Mouse (Mus musculus) left cerebral cortex, adult 18-20 months (tissue): ENCODE measurements around the gene Ptpn14. TPM values are rescaled to one million over a fixed set of nuclear protein-coding genes. Genes with fewer than 3 reads are reported as not detected.

Source experiments
- total RNA-seq, 2 experiments: library from RNA; stranded (reverse); gene quantifications; 2 replicates each; pipeline ENCODE4 v1.2.3; 2021

The Ptpn14 gene
- total RNA-seq, 2 experiments from 2014 or later = 12.8 to 14.8 TPM

Other genes starting within 250 kb of the Ptpn14 start
- under 1 TPM; 0.09 to 0.46 TPM for gene Cenpf, start 40.2 kb upstream of the Ptpn14 start, total RNA-seq
- 100 to 1,000 TPM in 1 of 2 experiments, 10 to 100 TPM in 1; 88.4 to 113 TPM for gene Smyd2, start 194.1 kb downstream of the Ptpn14 start, total RNA-seq